Mouse (Mus musculus) embryonic facial prominence, embryonic 14.5 days (tissue): ENCODE results near the gene Iqgap2. TPM values are rescaled to one million over a fixed set of nuclear protein-coding genes. Genes with fewer than 3 reads are reported as not detected.

Source experiments
- ATAC-seq: fragments of 200-750 bp; cut with Nextera tagmentation; 2 replicates; pipeline ENCODE4 v1.8.0; 2017; ENCODE audit warnings: low read depth, moderate number of reproducible peaks, moderate TSS enrichment
- DNase-seq: peaks from one replicate; pipeline ENCODE4 v3.0.0-alpha.2; 2015; ENCODE audit warnings: low spot score
- H3K27ac ChIP-seq: fragments of 300-500 bp; sonication (generic); replicated peaks from 2 replicates; pipeline ENCODE4 v1.5.1; 2014; ENCODE audit warnings: low read depth, mild to moderate bottlenecking, low read length, moderate library complexity
- H3K27me3 ChIP-seq: fragments of 300-500 bp; sonication (generic); replicated peaks from 2 replicates; pipeline ENCODE4 v1.6.1; 2014; ENCODE audit warnings: low read length; ENCODE audit not compliant: control insufficient read depth, insufficient read depth
- H3K36me3 ChIP-seq: fragments of 300-500 bp; sonication (generic); 2 replicates; pipeline ENCODE4 v1.6.1; 2014; ENCODE audit warnings: low read length, mixed read lengths; ENCODE audit not compliant: control insufficient read depth, insufficient read depth
- H3K4me1 ChIP-seq: fragments of 300-500 bp; sonication (generic); 2 replicates; pipeline ENCODE4 v1.6.1; 2014; ENCODE audit warnings: antibody characterized with exemption, low read length; ENCODE audit not compliant: control insufficient read depth, insufficient read depth
- H3K4me2 ChIP-seq: fragments of 300-500 bp; sonication (generic); 2 replicates; pipeline ENCODE4 v1.6.1; 2014; ENCODE audit warnings: low read depth, mild to moderate bottlenecking, low read length, moderate library complexity, mixed read lengths
- H3K4me3 ChIP-seq: fragments of 300-500 bp; sonication (generic); 2 replicates; pipeline ENCODE4 v1.5.1; 2014; ENCODE audit warnings: low read depth, mild to moderate bottlenecking, low read length
- H3K9ac ChIP-seq: fragments of 300-500 bp; sonication (generic); 2 replicates; pipeline ENCODE4 v1.6.1; 2014; ENCODE audit warnings: low read depth, mild to moderate bottlenecking, low read length, moderate library complexity, mixed read lengths
- H3K9me3 ChIP-seq: fragments of 300-500 bp; sonication (generic); 2 replicates; pipeline ENCODE4 v1.6.1; 2016; ENCODE audit warnings: low read length; ENCODE audit not compliant: control insufficient read depth
- WGBS: fragments of 180-500 bp; shearing (Covaris S2); extraction: QIAGEN DNeasy Blood & Tissue Kit; methylation state at CpG from one replicate; pipeline ENCODE4 v1.1.7; 2014; 5-methylcytosine and 5-hydroxymethylcytosine counted together
- polyA plus RNA-seq: library from polyadenylated mRNA; unstranded; fragments of >200 nt; fragmentation: Nextera tagmentation; extraction: Ambion mirVana; gene quantifications from 2 replicates; pipeline ENCODE4 v1.2.1, GENCODE M21; 2014

The Iqgap2 gene
- polyA plus RNA-seq, 1 experiment from 2014 or later = 13.7 TPM

DNA sequence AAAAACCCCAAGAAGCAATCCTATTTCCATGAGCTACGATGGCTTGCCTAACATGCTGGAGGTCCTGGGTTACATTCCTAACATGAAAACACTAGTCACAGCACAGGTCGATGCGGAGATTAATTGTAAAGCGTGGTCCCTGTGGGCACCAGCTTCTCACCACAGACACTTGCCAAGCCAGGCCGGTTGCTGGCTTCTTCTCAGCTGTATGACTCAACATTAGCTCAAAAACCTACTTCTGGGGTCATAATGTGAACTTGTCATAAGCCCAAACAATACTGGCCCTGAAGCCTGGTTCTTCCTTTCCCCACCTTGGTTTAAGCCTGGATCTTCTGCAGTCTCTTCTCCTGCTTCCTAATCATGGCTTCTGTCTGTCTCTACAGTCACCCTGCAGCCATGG, 306.8 kb downstream of the Iqgap2 start:
- Histone ChIP-seq H3K27ac (no peak overlapping the region), H3K9ac (no peak overlapping the region), H3K4me3 (no peak overlapping the region), H3K9me3 (no peaks in the 10 kb centered on the region), H3K36me3 (no peaks in the 10 kb centered on the region), H3K4me1 (no peaks in the 10 kb centered on the region; the same call in 1 of the 2 replicates), H3K27me3 (no peaks in the 10 kb centered on the region), H3K4me2 (no peak overlapping the region)
- WGBS = 78% methylated on average over 5 of the region's 5 CpGs
- ATAC-seq (no peak), DNase-seq (no peak)

DNA sequence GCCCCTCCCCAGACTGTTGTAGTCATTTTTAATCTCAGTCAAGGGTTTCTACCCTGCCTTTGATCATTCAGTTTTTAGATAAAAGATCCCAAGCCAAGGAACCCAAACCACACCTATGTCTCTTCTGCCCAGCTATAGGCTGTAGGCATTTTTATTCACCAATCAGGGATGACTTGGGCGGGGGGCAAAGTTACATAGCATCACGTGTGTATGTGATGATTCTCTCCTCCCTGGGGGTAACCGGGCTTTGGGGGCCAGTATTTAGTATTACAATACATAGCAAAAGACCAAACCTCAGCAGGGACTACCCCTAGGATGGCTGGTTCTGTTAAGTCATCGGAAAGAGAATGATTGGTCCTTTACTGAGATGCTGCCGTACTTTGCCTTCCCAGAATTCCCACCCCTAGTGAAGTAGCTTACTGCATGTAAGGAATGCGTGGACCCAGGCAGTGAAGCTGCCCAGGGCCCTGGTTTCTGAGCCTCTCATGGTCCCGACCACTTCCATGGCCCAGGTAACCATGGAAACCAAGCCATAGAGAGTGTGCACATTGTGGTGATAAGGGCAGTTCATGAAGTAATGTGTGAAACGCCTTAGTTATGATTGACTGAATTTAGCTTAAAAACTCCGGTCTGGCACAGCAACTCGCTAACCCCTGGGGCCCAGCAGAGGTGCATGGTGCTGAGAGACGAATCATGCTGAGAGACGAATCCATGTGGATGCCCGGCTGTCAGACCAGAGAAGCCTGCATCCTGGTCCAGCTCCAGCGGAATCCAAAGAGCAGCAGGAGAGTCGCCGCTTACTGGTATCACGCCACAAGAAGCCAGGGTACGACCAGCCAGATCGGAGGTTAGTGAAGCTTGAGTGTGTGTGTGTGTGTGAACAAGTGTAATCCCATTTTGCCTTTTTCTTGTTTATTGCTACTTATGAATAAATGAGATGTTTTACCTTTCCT, 308.2 kb downstream of the Iqgap2 start:
- H3K36me3 ChIP-seq = no peaks in the 10 kb centered on the region
- DNase-seq = no peak
- no peaks in the 10 kb centered on the region; the same call in 1 of the 2 replicates for H3K4me1 ChIP-seq
- ATAC-seq = 0 out of 2 replicates have a peak, but pooled peaks have one; percentile 33
- H3K27me3 ChIP-seq = no peaks in the 10 kb centered on the region
- no peak overlapping the region for H3K27ac ChIP-seq
- no peak overlapping the region for H3K9ac ChIP-seq
- H3K9me3 ChIP-seq = no peaks in the 10 kb centered on the region
- no peak overlapping the region for H3K4me2 ChIP-seq
- WGBS = 63% methylated on average over 19 of the region's 19 CpGs
- H3K4me3 ChIP-seq = no peak overlapping the region

DNA sequence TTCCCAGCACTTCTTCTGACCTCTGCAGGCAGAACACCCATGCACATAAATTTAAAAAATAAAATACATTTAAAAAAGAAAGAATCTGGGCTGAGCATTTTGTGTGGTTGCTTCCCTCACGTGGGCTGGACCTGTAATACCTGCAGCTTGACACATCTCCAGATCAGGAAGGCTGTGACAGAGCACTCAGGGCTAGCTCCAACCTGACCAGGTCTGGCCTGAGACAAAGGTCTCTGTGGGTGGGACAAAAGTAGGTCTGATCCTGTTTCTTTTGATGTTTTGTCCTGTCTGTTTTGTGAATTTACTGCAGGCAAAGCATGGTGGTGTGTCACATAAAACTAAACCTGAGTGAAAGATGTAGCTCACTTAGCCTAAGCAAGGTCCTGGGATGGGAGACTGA, 309.9 kb downstream of the Iqgap2 start:
- 30% methylated on average over 1 of the region's 1 CpGs for WGBS
- no peaks in the 10 kb centered on the region for H3K36me3 ChIP-seq
- no peaks in the 10 kb centered on the region for H3K27me3 ChIP-seq
- no peaks in the 10 kb centered on the region; the same call in 1 of the 2 replicates for H3K4me1 ChIP-seq
- no peak overlapping the region for H3K9ac ChIP-seq
- no peak overlapping the region for H3K27ac ChIP-seq
- H3K9me3 ChIP-seq = no peaks in the 10 kb centered on the region
- ATAC-seq (no peak), DNase-seq (no peak)
- H3K4me3 ChIP-seq = no peak overlapping the region
- no peak overlapping the region for H3K4me2 ChIP-seq

DNA sequence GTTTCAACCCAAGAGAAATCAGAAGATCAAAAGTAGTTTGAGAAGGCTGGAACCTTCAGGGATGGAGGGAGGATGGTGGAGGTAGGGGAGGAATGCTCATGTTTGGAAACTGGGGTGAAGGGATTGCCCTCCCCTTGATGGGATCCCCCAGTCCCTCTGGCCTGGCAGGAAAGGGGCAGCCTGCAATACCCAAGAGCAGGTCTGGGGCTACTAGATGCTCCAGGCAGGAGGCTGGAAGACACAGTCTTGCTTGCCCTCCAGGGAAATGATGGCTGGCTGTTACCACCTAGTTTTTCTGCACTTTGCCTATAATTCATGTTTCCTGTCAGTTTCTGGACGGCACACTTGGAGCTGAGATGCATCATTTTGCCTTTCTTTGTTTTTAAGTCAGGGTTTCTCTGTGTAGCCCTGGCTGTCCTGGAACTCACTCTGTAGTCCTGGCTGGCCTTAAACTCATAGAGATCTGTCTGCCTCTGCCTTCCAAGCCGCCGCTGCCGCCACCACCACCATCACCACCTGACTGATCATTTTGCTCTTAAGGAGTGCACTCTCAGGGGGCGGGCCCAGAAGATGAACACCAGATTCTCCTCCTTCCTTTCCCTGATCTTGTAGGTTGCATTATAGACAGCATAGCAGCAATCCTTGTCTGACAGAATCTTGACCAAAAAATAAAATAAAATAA, 313.6 kb downstream of the Iqgap2 start:
- Histone ChIP-seq H3K36me3 (no peaks in the 10 kb centered on the region), H3K9me3 (no peaks in the 10 kb centered on the region), H3K27me3 (no peaks in the 10 kb centered on the region), H3K9ac (no peak overlapping the region), H3K4me2 (no peak overlapping the region), H3K4me1 (no peaks in the 10 kb centered on the region), H3K27ac (no peak overlapping the region), H3K4me3 (no peak overlapping the region)
- DNase-seq = no peak
- ATAC-seq = no peak
- WGBS = 92% methylated on average over 5 of the region's 5 CpGs

Other genes with a start within 250 kb of the Iqgap2 start
- 0.34 and 0.43 TPM in 2 replicates for gene F2rl2, start 195.1 kb downstream of the Iqgap2 start, polyA plus RNA-seq
- gene Gm20075, start 189.5 kb upstream of the Iqgap2 start, polyA plus RNA-seq = 17.9 and 26.0 TPM in 2 replicates
- gene Gm17190, start 190.1 kb upstream of the Iqgap2 start, polyA plus RNA-seq = not detected in 2 replicates
- gene Sv2c, start 240.7 kb upstream of the Iqgap2 start, polyA plus RNA-seq = 3.6 and 5.6 TPM in 2 replicates